Mouse (Mus musculus) spleen, adult 2 months (tissue): ENCODE data around the gene Lancl2. TPM values are rescaled to one million over a fixed set of nuclear protein-coding genes. Genes with fewer than 3 reads are reported as not detected.

ENCODE experiments used
- DNase-seq, 2 experiments: peaks; one replicate each; pipeline versions ENCODE4 v3.0.0 to v3.0.0-alpha.2; 2012 to 2021; ENCODE audit warnings: low spot score in 2 of 2, low read depth in 1 of 2
- H3K27ac ChIP-seq: fragments of 200-500 bp; 2 replicates; pipeline ENCODE4 v1.5.1; 2012; ENCODE audit warnings: low read length, inconsistent platforms; ENCODE audit not compliant: insufficient read depth
- H3K27me3 ChIP-seq: fragments of 200-500 bp; 2 replicates; pipeline ENCODE4 v1.6.1; 2012; ENCODE audit warnings: mild to moderate bottlenecking, moderate library complexity, low read length, inconsistent platforms; ENCODE audit not compliant: control insufficient read depth, insufficient read depth
- H3K36me3 ChIP-seq: fragments of 200-500 bp; 2 replicates; pipeline ENCODE4 v1.6.1; 2012; ENCODE audit warnings: mild to moderate bottlenecking, low read length, inconsistent platforms; ENCODE audit not compliant: control insufficient read depth, insufficient read depth
- H3K4me1 ChIP-seq: fragments of 200-500 bp; 2 replicates; pipeline ENCODE4 v1.6.1; 2011; ENCODE audit warnings: inconsistent platforms; ENCODE audit not compliant: control insufficient read depth, insufficient read depth, insufficient read length
- H3K4me3 ChIP-seq: fragments of 200-500 bp; 2 replicates; pipeline ENCODE4 v1.5.1; 2011; ENCODE audit warnings: mild to moderate bottlenecking, inconsistent platforms; ENCODE audit not compliant: insufficient read depth, insufficient read length; ENCODE audit errors: extremely low read depth
- CTCF ChIP-seq: fragments of 200-500 bp; IDR thresholded peaks from 2 replicates; pipeline ENCODE4 v1.5.1; 2011; ENCODE audit warnings: mild to moderate bottlenecking, inconsistent platforms; ENCODE audit not compliant: insufficient read depth, insufficient read length, insufficient replicate concordance; ENCODE audit errors: extremely low read depth
- POLR2A ChIP-seq: fragments of 200-500 bp; IDR thresholded peaks from 2 replicates; pipeline ENCODE4 v1.6.1; 2011; ENCODE audit warnings: low read depth, low read length, inconsistent platforms
- WGBS: fragments of 180-500 bp; shearing (Covaris S2); methylation state at CpG from one replicate; pipeline ENCODE4 v1.1.7; 2018; 5-methylcytosine and 5-hydroxymethylcytosine counted together
- polyA plus RNA-seq: library from polyadenylated mRNA; depleted of rRNA; stranded (reverse); fragments of >200 nt; gene quantifications from 2 replicates; pipeline ENCODE4 v1.2.3, GENCODE M21; 2012; rRNA removed

Gene Lancl2
- polyA plus RNA-seq = 2.0 and 2.1 TPM in 2 replicates

GRCm38 (mm10) chr6:57702376-57702742, at the start of gene Lancl2:
TSS of gene Lancl2 (plus strand) at chr6:57702540.
- no peak for TF ChIP-seq CTCF
- no peak for TF ChIP-seq POLR2A
- H3K4me3 ChIP-seq = peak within 1 kb of the TSS; percentile 99
- H3K27ac ChIP-seq = peak within 1 kb of the TSS; percentile 96
- DNase-seq = peak in 1 of 2 experiments; percentile 9
- H3K4me1 ChIP-seq = peaks cover 2% of the 10 kb centered on the region; the same call in 1 of the 2 replicates
- H3K36me3 ChIP-seq = no peaks in the 10 kb centered on the region
- WGBS = under 1% methylated on average over 10 of the region's 10 CpGs
- H3K27me3 ChIP-seq = no peaks in the 10 kb centered on the region

GRCm38 (mm10) chr6:57661295-57661694, 41.0 kb upstream of the Lancl2 start:
- Histone ChIP-seq H3K27me3 (no peaks in the 10 kb centered on the region), H3K27ac (no peak overlapping the region), H3K4me3 (no peak overlapping the region), H3K36me3 (peaks cover 2% of the 10 kb centered on the region), H3K4me1 (peaks cover 2% of the 10 kb centered on the region; the same call in 1 of the 2 replicates)
- DNase-seq = no peak
- TF ChIP-seq POLR2A = no peak
- TF ChIP-seq CTCF = no peak
- WGBS = 65% methylated on average over 4 of the region's 4 CpGs

GRCm38 (mm10) chr6:57684156-57684555, 18.2 kb upstream of the Lancl2 start:
- no peaks in the 10 kb centered on the region; the same call in 1 of the 2 replicates for H3K36me3 ChIP-seq
- no peak overlapping the region for H3K27ac ChIP-seq
- no peak for DNase-seq
- TF ChIP-seq CTCF = no peak
- no peak for TF ChIP-seq POLR2A
- no peak overlapping the region for H3K4me3 ChIP-seq
- no peaks in the 10 kb centered on the region for H3K4me1 ChIP-seq
- 97% methylated on average over 1 of the region's 1 CpGs for WGBS
- no peaks in the 10 kb centered on the region for H3K27me3 ChIP-seq

GRCm38 (mm10) chr6:57691467-57692261, 10.7 kb upstream of the Lancl2 start, which contains the start of gene Pyurf:
TSS of gene Pyurf (minus strand) at chr6:57692078.
- TF ChIP-seq POLR2A = no peak; the same call in 1 of the 2 replicates
- no peak for TF ChIP-seq CTCF
- peak within 1 kb of the TSS; percentile 96 for H3K27ac ChIP-seq
- peak within 1 kb of the TSS; percentile 97 for H3K4me3 ChIP-seq
- peaks cover 2% of the 10 kb centered on the region; the same call in 1 of the 2 replicates for H3K36me3 ChIP-seq
- peaks cover 2% of the 10 kb centered on the region for H3K4me1 ChIP-seq
- WGBS = under 1% methylated on average over 52 of the region's 52 CpGs
- H3K27me3 ChIP-seq = no peaks in the 10 kb centered on the region
- peak; percentile 68 to 79 for DNase-seq

- no peak for TF ChIP-seq POLR2A
- TF ChIP-seq CTCF = no peak
- no peak overlapping the region for H3K4me3 ChIP-seq
- peaks cover 2% of the 10 kb centered on the region for H3K4me1 ChIP-seq
- no peak for DNase-seq
- H3K36me3 ChIP-seq = peaks cover 2% of the 10 kb centered on the region; the same call in 1 of the 2 replicates
- WGBS = 92% methylated on average over 3 of the region's 3 CpGs
- H3K27ac ChIP-seq = no peak overlapping the region
- H3K27me3 ChIP-seq = no peaks in the 10 kb centered on the region
These were observed 9.2 kb upstream of the Lancl2 start for GRCm38 (mm10) chr6:57693116-57693515.

- 83% methylated on average over 4 of the region's 4 CpGs for WGBS
These were observed 654 bp upstream of the Lancl2 start for GRCm38 (mm10) chr6:57701686-57702085.

GRCm38 (mm10) chr6:57702743-57703499, 581 bp downstream of the Lancl2 start:
- H3K4me3 ChIP-seq = peak overlapping the region; percentile 99
- peak overlapping the region; percentile 96 for H3K27ac ChIP-seq
- TF ChIP-seq CTCF = no peak
- TF ChIP-seq POLR2A = peak; percentile 79
- under 1% methylated on average over 59 of the region's 59 CpGs for WGBS
- H3K27me3 ChIP-seq = no peaks in the 10 kb centered on the region
- no peaks in the 10 kb centered on the region for H3K36me3 ChIP-seq
- DNase-seq = peak; percentile 89 to 94
- peaks cover 2% of the 10 kb centered on the region; the same call in 1 of the 2 replicates for H3K4me1 ChIP-seq

More at GRCm38 (mm10) chr6:57701686-57702085, 654 bp upstream of the Lancl2 start:
- no peak for DNase-seq
- Histone ChIP-seq H3K36me3 (no peaks in the 10 kb centered on the region), H3K4me3 (no peak overlapping the region), H3K27ac (no peak overlapping the region), H3K4me1 (peaks cover 2% of the 10 kb centered on the region; the same call in 1 of the 2 replicates), H3K27me3 (no peaks in the 10 kb centered on the region)
- TF ChIP-seq CTCF (no peak), POLR2A (no peak)
